Mouse (Mus musculus) heart, embryonic 11.5 days (tissue): ENCODE measurements at regions not wholly inside any gene's neighbourhood (a gene's known extent, or its start where the extent isn't known, plus 50 kb on each side); places are given as distances from the start of the nearest gene placed in this dataset.

Experiments used
- ATAC-seq: fragments of 200-750 bp; cut with Nextera tagmentation; replicated peaks from 2 replicates; pipeline ENCODE4 v1.8.0; 2017; ENCODE audit warnings: moderate library complexity; ENCODE audit not compliant: insufficient number of reproducible peaks, low FRiP score, low TSS enrichment
- H3K27ac ChIP-seq: fragments of 300-500 bp; sonication (generic); 2 replicates; pipeline ENCODE4 v1.5.1; 2014; ENCODE audit warnings: mild to moderate bottlenecking, low read depth, low read length
- H3K27me3 ChIP-seq: fragments of 300-500 bp; sonication (generic); 2 replicates; pipeline ENCODE4 v1.6.1; 2014; ENCODE audit warnings: mild to moderate bottlenecking, low read length, mixed read lengths; ENCODE audit not compliant: control insufficient read depth, insufficient read depth
- H3K36me3 ChIP-seq: fragments of 300-500 bp; sonication (generic); 2 replicates; pipeline ENCODE4 v1.6.1; 2014; ENCODE audit warnings: mild to moderate bottlenecking, low read length, moderate library complexity, mixed read lengths; ENCODE audit not compliant: control insufficient read depth, insufficient read depth
- H3K4me1 ChIP-seq: fragments of 300-500 bp; sonication (generic); 2 replicates; pipeline ENCODE4 v1.6.1; 2014; ENCODE audit warnings: low read length; ENCODE audit not compliant: control insufficient read depth, insufficient read depth
- H3K4me2 ChIP-seq: fragments of 300-500 bp; sonication (generic); 2 replicates; pipeline ENCODE4 v1.6.1; 2014; ENCODE audit warnings: mild to moderate bottlenecking, moderate library complexity
- H3K4me3 ChIP-seq: fragments of 300-500 bp; sonication (generic); 2 replicates; pipeline ENCODE4 v1.5.1; 2014; ENCODE audit warnings: low read depth, low read length
- H3K9ac ChIP-seq: fragments of 300-500 bp; sonication (generic); 2 replicates; pipeline ENCODE4 v1.6.1; 2014; ENCODE audit warnings: mild to moderate bottlenecking, low read depth, low read length, moderate library complexity
- H3K9me3 ChIP-seq: fragments of 300-500 bp; sonication (generic); replicated peaks from 2 replicates; pipeline ENCODE4 v1.6.1; 2016; ENCODE audit warnings: low read length; ENCODE audit not compliant: control insufficient read depth
- WGBS: fragments of 180-500 bp; shearing (Covaris S2); extraction: QIAGEN DNeasy Blood & Tissue Kit; methylation state at CpG from one replicate; pipeline ENCODE4 v1.1.7; 2014; ENCODE audit not compliant: insufficient replicate concordance; 5-methylcytosine and 5-hydroxymethylcytosine counted together

GRCm38 (mm10) chr8:93668306-93668705 is 132.7 kb upstream of the Ces5a start:
- 51% methylated on average over 7 of the region's 7 CpGs for WGBS

GRCm38 (mm10) chr8:93674721-93675120 is 135.0 kb upstream of the Gnao1 start:
- 63% methylated on average over 3 of the region's 3 CpGs for WGBS
- Histone ChIP-seq H3K9ac (no peak overlapping the region), H3K4me1 (no peaks in the 10 kb centered on the region), H3K36me3 (no peaks in the 10 kb centered on the region), H3K4me3 (no peak overlapping the region), H3K4me2 (no peak overlapping the region), H3K27ac (no peak overlapping the region), H3K9me3 (no peaks in the 10 kb centered on the region), H3K27me3 (no peaks in the 10 kb centered on the region)
- ATAC-seq = no peak

More at GRCm38 (mm10) chr8:93668306-93668705, 132.7 kb upstream of the Ces5a start:
- H3K27ac ChIP-seq = no peak overlapping the region
- ATAC-seq = no peak
- H3K36me3 ChIP-seq = no peaks in the 10 kb centered on the region
- H3K4me1 ChIP-seq = 0 out of 2 replicates have a peak, but pooled peaks cover 3% of the 10 kb centered on the region
- no peak overlapping the region for H3K9ac ChIP-seq
- no peak overlapping the region for H3K4me3 ChIP-seq
- H3K9me3 ChIP-seq = no peaks in the 10 kb centered on the region
- no peak overlapping the region for H3K4me2 ChIP-seq
- H3K27me3 ChIP-seq = no peaks in the 10 kb centered on the region

DNA sequence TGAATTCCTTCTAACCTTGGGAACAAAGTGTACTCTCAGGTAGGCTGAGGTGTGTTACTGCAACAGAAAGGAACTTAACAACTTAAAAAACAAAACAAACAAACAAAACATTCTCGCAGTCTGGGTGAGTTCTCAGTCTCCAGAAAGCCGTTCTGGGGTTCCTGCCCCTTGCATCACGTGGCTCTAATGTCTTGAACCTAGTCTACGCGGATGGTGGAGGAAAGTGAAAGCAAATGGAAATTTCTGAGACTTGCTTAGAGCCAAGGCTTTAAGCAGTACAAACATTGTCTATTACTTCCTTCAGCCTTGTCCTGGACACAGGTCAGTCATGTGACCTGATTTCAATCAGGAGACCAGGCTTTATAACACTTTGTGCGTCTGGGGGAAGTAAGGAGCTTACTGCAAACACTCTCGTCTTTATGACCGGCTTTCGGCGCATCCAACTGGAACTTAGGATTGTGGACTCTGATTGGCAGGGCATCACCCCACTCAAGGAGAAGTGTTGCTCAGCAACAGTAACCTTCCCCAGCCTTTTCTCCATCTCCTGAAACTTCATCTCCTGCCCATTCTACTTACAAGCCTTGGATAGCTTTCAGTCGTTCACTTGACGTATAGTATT is 125.9 kb upstream of the Gnao1 start:
- Histone ChIP-seq H3K36me3 (no peaks in the 10 kb centered on the region), H3K4me3 (no peak overlapping the region), H3K27ac (no peak overlapping the region), H3K9me3 (no peaks in the 10 kb centered on the region), H3K4me2 (no peak overlapping the region), H3K4me1 (no peaks in the 10 kb centered on the region), H3K9ac (no peak overlapping the region), H3K27me3 (no peaks in the 10 kb centered on the region)
- ATAC-seq = no peak
- WGBS = 79% methylated on average over 12 of the region's 12 CpGs

DNA sequence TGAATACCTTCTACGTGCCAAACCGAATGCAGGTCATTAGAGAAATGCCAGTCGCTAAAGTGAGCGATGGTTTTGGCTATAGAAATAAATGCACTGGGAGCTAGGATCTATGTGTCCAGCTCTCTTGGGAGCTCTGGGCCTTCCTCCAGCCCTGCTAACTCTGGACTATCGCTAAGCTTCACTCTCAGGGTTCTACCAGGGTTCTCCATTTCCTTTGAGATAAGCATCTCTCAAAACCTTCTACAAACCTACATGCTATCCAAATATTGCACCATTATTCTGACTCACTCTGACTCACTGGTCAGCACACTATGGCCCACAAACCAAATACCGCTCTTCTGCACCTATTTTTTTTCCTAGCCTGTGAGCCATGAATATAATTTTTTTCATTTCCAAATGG is 125.4 kb upstream of the Gnao1 start:
- Histone ChIP-seq H3K4me3 (no peak overlapping the region), H3K27me3 (no peaks in the 10 kb centered on the region), H3K27ac (no peak overlapping the region), H3K4me2 (no peak overlapping the region), H3K9ac (no peak overlapping the region), H3K9me3 (no peaks in the 10 kb centered on the region), H3K36me3 (no peaks in the 10 kb centered on the region), H3K4me1 (no peaks in the 10 kb centered on the region)
- ATAC-seq = no peak
- WGBS = 92% methylated on average over 6 of the region's 6 CpGs

- Histone ChIP-seq H3K27me3 (no peaks in the 10 kb centered on the region), H3K36me3 (no peaks in the 10 kb centered on the region), H3K27ac (no peak overlapping the region), H3K4me2 (no peak overlapping the region), H3K4me1 (no peaks in the 10 kb centered on the region), H3K9me3 (no peaks in the 10 kb centered on the region), H3K4me3 (no peak overlapping the region), H3K9ac (no peak overlapping the region)
- ATAC-seq = no peak
- 65% methylated on average over 7 of the region's 7 CpGs for WGBS
Measured at GRCm38 (mm10) chr8:93688845-93689244, 120.9 kb upstream of the Gnao1 start.

- ATAC-seq = no peak
- H3K27me3 ChIP-seq = no peaks in the 10 kb centered on the region
- WGBS = 76% methylated on average over 4 of the region's 4 CpGs
Measured at GRCm38 (mm10) chr8:93689832-93690471, 119.8 kb upstream of the Gnao1 start.

DNA sequence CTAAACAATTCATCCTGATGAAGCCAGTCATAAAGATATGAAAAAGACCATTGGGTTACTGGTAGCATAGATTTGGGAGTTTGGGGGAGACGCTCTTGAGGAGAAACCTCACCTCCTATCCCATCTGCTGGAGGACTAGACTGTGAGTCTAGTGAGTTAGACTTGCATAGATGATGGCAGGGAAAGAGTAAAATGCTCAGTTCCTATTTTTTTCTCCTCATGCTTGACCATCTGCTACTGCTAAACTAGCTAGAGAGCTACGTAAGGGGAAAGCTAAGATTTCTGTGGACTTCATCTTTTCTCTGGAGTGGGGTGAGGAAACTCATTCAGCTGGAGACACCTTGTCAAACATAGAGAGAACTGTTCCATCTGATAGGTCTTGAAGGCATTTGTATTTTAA is 118.4 kb upstream of the Gnao1 start:
- Histone ChIP-seq H3K4me2 (no peak overlapping the region), H3K4me3 (no peak overlapping the region), H3K27me3 (no peaks in the 10 kb centered on the region), H3K27ac (no peak overlapping the region), H3K4me1 (no peaks in the 10 kb centered on the region), H3K36me3 (no peaks in the 10 kb centered on the region), H3K9ac (no peak overlapping the region), H3K9me3 (no peaks in the 10 kb centered on the region)
- 86% methylated on average over 2 of the region's 2 CpGs for WGBS
- no peak for ATAC-seq

More at GRCm38 (mm10) chr8:93689832-93690471, 119.8 kb upstream of the Gnao1 start:
- Histone ChIP-seq H3K4me1 (no peaks in the 10 kb centered on the region), H3K4me3 (no peak overlapping the region), H3K9me3 (no peaks in the 10 kb centered on the region), H3K27ac (no peak overlapping the region), H3K4me2 (no peak overlapping the region), H3K36me3 (no peaks in the 10 kb centered on the region), H3K9ac (no peak overlapping the region)

DNA sequence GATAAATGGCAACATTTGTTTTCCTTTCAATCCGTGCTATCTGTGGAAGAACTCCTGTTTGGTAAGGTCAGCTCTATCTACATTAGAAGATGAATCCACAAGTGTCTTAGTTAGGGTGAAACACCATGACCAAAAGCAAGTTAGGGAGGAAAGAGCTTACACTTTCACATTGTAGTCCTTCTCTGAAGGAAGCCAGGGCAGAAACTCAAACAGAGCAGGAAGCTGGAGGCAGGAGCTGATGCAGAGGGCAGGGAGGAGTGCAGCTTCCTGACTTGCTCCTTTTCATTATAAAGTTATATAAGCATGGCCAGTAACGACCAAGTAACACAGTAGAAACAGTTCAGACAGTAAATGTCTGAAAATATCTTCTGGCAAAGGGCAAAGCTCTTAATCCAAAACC is 117.9 kb upstream of the Gnao1 start:
- no peaks in the 10 kb centered on the region for H3K36me3 ChIP-seq
- no peak overlapping the region for H3K4me2 ChIP-seq
- no peaks in the 10 kb centered on the region for H3K9me3 ChIP-seq
- no peaks in the 10 kb centered on the region for H3K27me3 ChIP-seq
- ATAC-seq = no peak
- 64% methylated on average over 2 of the region's 2 CpGs for WGBS
- no peaks in the 10 kb centered on the region for H3K4me1 ChIP-seq
- H3K9ac ChIP-seq = no peak overlapping the region
- H3K4me3 ChIP-seq = no peak overlapping the region
- no peak overlapping the region for H3K27ac ChIP-seq

GRCm38 (mm10) chr8:93697206-93697605 is 112.6 kb upstream of the Gnao1 start:
- no peak overlapping the region for H3K4me2 ChIP-seq
- no peaks in the 10 kb centered on the region for H3K36me3 ChIP-seq
- H3K27ac ChIP-seq = no peak overlapping the region
- H3K4me3 ChIP-seq = no peak overlapping the region
- no peaks in the 10 kb centered on the region for H3K27me3 ChIP-seq
- H3K9me3 ChIP-seq = no peaks in the 10 kb centered on the region
- ATAC-seq = no peak
- no peaks in the 10 kb centered on the region for H3K4me1 ChIP-seq
- WGBS = 51% methylated on average over 7 of the region's 7 CpGs
- H3K9ac ChIP-seq = no peak overlapping the region
